Mouse (Mus musculus) kidney, adult 2 months (tissue): ENCODE measurements around the gene Gm43951.

Source experiments
- CTCF ChIP-seq: fragments of 200-500 bp; conservative IDR thresholded peaks from 2 replicates; pipeline ENCODE4 v1.5.1; 2011; ENCODE audit warnings: low read depth, mild to moderate bottlenecking, control low read depth, low read length, moderate library complexity, mixed read lengths; ENCODE audit not compliant: insufficient read depth, insufficient read length
- POLR2A ChIP-seq: fragments of 200-500 bp; IDR thresholded peaks from one replicate; pipeline ENCODE4 v1.6.1; 2011; ENCODE audit warnings: low read depth, low read length, control low read depth

- TF ChIP-seq CTCF = no peak
- no peak for TF ChIP-seq POLR2A
Measured at GRCm38 (mm10) chr11:72223414-72223813, 16.8 kb upstream of the Gm43951 start.
